Mouse (Mus musculus) limb, embryonic 10.5 days (tissue): ENCODE measurements around the gene Snx9. TPM values are rescaled to one million over a fixed set of nuclear protein-coding genes. Genes with fewer than 3 reads are reported as not detected.

Source experiments
- DNase-seq: peaks from one replicate; pipeline ENCODE4 v3.0.0-alpha.2; 2017; ENCODE audit warnings: low spot score
- H3K27ac ChIP-seq: fragments of 300-500 bp; sonication (generic); 2 replicates; pipeline ENCODE4 v1.5.1; 2016; ENCODE audit warnings: mild to moderate bottlenecking
- H3K27me3 ChIP-seq: fragments of 300-500 bp; sonication (generic); 2 replicates; pipeline ENCODE4 v1.6.1; 2016; ENCODE audit warnings: low read depth, mild to moderate bottlenecking; ENCODE audit not compliant: poor library complexity, severe bottlenecking
- H3K36me3 ChIP-seq: fragments of 300-500 bp; sonication (generic); 2 replicates; pipeline ENCODE4 v1.6.1; 2016; ENCODE audit warnings: mild to moderate bottlenecking, moderate library complexity
- H3K4me1 ChIP-seq: fragments of 300-500 bp; sonication (generic); 2 replicates; pipeline ENCODE4 v1.6.1; 2016
- H3K4me3 ChIP-seq: fragments of 300-500 bp; sonication (generic); 2 replicates; pipeline ENCODE4 v1.5.1; 2016; ENCODE audit warnings: mild to moderate bottlenecking, moderate library complexity
- H3K9me3 ChIP-seq: fragments of 300-500 bp; sonication (generic); replicated peaks from 2 replicates; pipeline ENCODE4 v1.6.1; 2016; ENCODE audit warnings: mild to moderate bottlenecking
- WGBS: fragments of 180-500 bp; shearing (Covaris S2); methylation state at CpG from one replicate; pipeline ENCODE4 v1.1.7; 2016; 5-methylcytosine and 5-hydroxymethylcytosine counted together
- polyA plus RNA-seq: library from polyadenylated mRNA; unstranded; fragments of >200 nt; fragmentation: Nextera tagmentation; extraction: Ambion mirVana; gene quantifications from 2 replicates; pipeline ENCODE4 v1.2.1, GENCODE M21; 2016

The Snx9 gene
- polyA plus RNA-seq, 1 experiment from 2014 or later, result 19.4 TPM

DNA sequence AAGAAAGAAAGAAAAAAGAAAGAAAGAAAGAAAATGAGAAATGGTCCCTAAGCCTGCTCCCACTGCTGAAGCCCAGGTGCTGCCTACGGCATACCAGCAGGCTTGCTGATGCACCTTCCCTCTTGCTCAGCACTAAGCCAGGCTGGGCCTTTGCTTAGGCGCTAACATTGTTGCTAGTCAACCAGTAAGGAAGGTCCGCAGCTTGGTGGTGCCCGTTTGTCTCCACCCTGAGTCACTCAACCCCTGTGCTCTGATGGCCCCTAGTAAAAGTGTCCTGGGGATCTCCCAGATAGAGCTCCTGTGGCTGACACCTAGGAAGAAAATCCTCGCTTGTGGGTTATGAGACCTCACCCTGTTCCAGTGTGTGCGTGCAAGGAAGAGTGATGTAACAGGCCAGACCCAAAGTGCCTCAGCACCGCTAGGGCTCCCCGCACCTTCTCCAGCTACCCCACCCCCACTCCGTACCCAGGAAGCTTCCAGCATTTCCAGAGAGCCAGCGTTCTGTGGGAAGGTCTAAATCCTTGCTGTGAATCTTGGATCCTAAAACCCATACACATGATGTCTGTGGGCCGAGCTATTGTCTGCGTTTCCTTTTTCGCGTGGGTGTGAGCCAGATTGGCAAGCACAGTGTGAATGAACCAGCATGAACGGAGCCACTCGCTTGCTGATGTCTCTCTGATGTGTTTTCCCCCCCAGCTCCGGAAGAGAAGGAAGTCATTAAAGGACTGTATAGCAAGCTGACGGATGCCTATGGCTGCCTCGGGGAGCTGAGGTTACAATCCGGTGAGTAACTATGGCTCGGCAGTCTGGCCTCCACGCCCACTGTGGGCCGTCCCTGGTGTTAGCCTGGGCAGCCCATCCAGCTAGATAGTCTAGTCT lies 134.2 kb downstream of the Snx9 start:
- peak; percentile 40 for DNase-seq
- Histone ChIP-seq H3K4me1 (peaks cover 24% of the 10 kb centered on the region), H3K27me3 (no peaks in the 10 kb centered on the region), H3K36me3 (no peaks in the 10 kb centered on the region), H3K4me3 (no peak overlapping the region), H3K27ac (peak overlapping the region; percentile 26), H3K9me3 (no peaks in the 10 kb centered on the region)
- WGBS, result 40% methylated on average over 23 of the region's 23 CpGs

DNA sequence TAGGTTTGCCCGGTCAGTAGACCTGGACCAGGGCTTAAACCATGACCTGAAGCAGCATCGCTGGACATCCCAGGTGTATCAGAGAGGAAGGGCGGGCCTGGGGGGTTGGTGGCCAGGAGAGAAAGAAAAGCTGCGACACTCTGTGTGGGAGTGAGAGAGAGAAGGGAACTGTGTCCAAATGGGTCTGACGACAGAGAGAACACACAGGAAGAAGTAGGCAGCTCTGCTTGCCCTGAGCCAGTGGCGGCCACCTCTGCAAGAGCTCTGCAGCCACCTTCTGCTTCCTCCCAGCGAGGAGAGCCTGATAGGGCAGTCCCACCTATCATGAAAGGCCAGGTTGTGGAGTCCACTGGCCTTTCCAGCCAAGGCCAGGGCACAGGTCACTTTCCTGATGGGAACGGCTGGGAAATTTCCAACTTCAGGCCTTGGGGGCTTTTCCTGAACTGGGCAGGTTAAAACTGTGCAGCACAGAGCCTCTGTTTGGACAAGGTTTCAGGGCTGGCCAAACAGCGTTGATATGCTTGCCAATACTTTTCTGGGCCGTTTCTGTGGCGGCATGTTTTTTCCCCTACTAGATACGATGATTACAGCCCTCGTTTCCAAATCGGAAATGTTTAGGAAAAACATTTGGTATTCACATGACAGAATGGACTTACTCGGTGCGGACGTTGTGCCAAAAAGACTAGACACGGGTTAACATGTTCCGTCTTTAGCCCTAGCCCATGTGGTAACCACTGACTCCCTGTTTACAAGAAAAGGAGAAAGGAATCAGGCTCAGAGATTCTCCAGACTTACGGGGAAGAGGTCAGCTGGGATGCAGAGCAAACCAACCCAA lies 135.3 kb downstream of the Snx9 start:
- Histone ChIP-seq H3K4me3 (no peak overlapping the region), H3K27ac (peak overlapping the region; percentile 26; the same call in 1 of the 2 replicates), H3K36me3 (no peaks in the 10 kb centered on the region), H3K4me1 (peaks cover 24% of the 10 kb centered on the region), H3K27me3 (no peaks in the 10 kb centered on the region), H3K9me3 (no peaks in the 10 kb centered on the region)
- no peak for DNase-seq
- WGBS, result 79% methylated on average over 20 of the region's 20 CpGs

DNA sequence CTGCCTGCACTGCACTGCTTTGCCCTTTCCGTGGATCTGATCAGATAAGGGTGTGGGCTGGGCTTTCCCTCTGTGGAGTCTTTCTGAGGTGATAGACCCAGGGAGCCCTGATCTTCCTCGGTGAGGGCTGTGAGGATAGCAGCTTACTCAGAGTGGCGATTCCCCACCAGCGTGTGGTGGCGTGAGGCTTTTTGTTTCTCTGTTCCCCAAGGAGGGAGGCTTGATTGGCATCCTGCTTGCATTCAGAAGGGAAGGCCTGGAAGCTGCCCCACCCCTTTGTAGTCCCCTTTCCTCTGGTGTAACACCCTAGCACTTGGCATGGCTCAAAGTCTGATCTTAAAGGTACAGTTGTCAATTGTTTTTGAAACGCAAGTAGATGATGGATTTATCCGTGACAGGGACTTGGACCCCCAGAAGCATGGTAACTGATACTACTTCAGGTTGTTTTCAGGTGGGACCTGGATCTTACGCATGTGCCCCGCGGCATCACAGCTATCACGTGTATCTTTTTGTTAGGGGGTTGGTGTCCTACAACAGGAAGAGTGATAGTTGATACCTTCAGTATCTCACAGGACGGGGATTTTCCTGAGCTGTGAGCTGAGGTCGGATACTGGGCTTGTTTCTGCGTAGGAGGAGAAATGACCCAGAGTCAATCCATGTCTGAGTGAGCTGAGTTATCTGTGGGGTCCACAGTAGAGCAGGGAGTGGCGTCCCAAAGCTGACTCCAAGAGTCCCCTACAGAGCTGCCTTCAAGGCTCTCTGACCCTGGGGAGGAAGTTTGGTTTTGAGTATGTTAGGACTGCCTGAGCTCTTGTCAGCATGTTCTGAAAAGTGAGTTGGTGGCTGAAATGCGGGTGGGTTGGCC lies 136.2 kb downstream of the Snx9 start:
- Histone ChIP-seq H3K4me3 (no peak overlapping the region), H3K36me3 (no peaks in the 10 kb centered on the region), H3K4me1 (peaks cover 24% of the 10 kb centered on the region), H3K27me3 (no peaks in the 10 kb centered on the region), H3K9me3 (no peaks in the 10 kb centered on the region), H3K27ac (no peak overlapping the region)
- 60% methylated on average over 16 of the region's 16 CpGs for WGBS
- DNase-seq, result no peak

DNA sequence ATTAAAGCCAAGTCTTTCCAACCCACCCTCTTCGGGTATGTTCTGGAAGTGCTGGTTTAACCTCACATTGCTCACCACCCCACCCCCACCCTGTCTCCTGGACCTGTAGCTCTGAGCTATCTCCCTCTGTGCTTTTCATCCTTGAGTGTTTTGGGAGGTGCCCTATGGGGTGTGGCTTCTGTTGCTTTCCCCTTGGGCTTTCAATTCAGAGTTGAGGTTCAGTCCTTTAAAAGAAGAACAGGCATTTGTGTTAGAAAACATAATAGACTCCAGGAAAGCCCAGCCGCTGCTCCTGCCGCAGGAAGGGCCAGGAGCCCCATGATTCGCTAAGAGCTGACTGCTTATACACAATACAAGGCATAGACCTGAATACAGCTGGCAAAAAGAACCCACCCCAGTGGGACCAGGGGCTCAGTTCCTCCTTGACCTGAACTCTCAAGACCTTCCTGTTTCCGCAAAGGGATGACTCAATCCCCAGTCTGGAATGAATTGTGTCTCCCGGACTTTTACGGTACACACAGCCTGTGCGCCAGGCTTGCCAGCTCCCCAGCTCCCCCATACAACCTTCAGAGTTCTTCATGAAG lies 136.9 kb downstream of the Snx9 start:
- WGBS, result 83% methylated on average over 8 of the region's 8 CpGs

DNA sequence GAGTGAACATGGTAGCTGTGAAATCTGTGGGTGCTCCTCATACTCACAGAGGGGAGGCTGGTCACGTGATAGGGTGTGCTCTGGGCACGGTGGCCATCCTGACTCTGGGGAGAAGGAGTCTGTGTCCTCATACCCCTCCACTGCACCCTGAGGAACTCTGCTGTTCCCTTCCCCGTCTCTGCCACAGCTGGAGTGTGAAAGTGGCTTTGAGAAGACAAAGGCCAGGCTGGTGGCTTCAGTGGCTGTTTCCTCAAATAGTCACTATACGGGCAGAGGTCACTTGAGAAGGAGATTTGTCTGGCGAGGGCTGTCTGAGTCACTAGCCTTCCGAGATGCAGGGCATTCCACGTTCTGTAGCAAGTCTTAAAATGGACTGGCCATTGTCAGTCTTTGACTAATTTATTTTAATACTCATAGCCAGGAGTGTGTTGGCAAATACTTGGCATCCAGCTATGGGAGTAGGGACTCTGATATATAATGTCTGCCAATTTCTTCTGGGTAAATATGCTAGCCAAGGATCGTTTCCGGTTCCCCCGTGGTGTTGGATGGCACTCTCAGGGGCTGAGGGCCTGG lies 137.5 kb downstream of the Snx9 start:
- DNase-seq, result no peak
- Histone ChIP-seq H3K27me3 (no peaks in the 10 kb centered on the region), H3K36me3 (no peaks in the 10 kb centered on the region), H3K4me1 (peaks cover 24% of the 10 kb centered on the region), H3K4me3 (no peak overlapping the region), H3K27ac (0 out of 2 replicates have a peak overlapping the region, but pooled peaks have one; percentile 9), H3K9me3 (no peaks in the 10 kb centered on the region)
- 82% methylated on average over 10 of the region's 10 CpGs for WGBS

More for the DNA sequence above, 136.9 kb downstream of the Snx9 start:
- Histone ChIP-seq H3K27me3 (no peaks in the 10 kb centered on the region), H3K36me3 (no peaks in the 10 kb centered on the region), H3K4me3 (no peak overlapping the region), H3K27ac (0 out of 2 replicates have a peak overlapping the region, but pooled peaks have one; percentile 9), H3K4me1 (peaks cover 24% of the 10 kb centered on the region), H3K9me3 (no peaks in the 10 kb centered on the region)
- DNase-seq, result no peak

DNA sequence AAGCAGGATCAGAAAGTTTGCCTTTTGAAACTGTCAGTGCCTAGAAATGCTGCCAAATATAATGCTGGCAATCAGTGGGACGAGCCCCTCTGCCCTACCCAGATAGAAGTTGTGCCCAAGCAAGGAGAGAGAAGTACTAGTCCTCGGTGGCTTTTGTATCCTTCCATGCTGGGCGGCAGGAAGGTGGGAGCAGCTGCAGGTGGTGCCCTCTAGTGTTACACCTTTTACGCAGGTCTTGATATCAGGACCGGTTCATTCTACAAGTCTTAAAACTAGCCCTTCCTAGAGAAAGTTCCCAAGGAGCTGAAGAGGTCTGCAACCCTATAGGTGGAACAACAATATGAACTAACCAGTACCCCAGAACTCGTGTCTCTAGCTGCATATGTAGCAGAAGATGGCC lies 139.7 kb downstream of the Snx9 start:
- DNase-seq, result no peak
- no peaks in the 10 kb centered on the region for H3K36me3 ChIP-seq
- H3K27ac ChIP-seq, result no peak overlapping the region
- 0 out of 2 replicates have a peak, but pooled peaks cover 4% of the 10 kb centered on the region for H3K27me3 ChIP-seq
- no peaks in the 10 kb centered on the region for H3K9me3 ChIP-seq
- 38% methylated on average over 6 of the region's 6 CpGs for WGBS
- no peak overlapping the region for H3K4me3 ChIP-seq
- peaks cover 14% of the 10 kb centered on the region for H3K4me1 ChIP-seq

Other genes starting within 250 kb of the Snx9 start
- 0.75 and 1.1 TPM in 2 replicates for gene Synj2, start 100.0 kb downstream of the Snx9 start, polyA plus RNA-seq
- gene Serac1, start 238.4 kb downstream of the Snx9 start, polyA plus RNA-seq, result 5.3 and 6.8 TPM in 2 replicates
- gene Gtf2h5, start 238.5 kb downstream of the Snx9 start, polyA plus RNA-seq, result 166 and 173 TPM in 2 replicates